Mouse (Mus musculus) CH12.LX (cell line): ENCODE measurements at regions not wholly inside any gene's neighbourhood (a gene's known extent, or its start where the extent isn't known, plus 50 kb on each side); places are given as distances from the start of the nearest gene placed in this dataset.

ENCODE experiments used
- DNase-seq: peaks from one replicate; pipeline ENCODE4 v3.0.0-alpha.2; 2013; ENCODE audit errors: extremely low read depth
- H3K27ac ChIP-seq: 2 replicates; pipeline ENCODE4 v1.5.1; 2012; ENCODE audit warnings: low read depth, mild to moderate bottlenecking, control low read depth, moderate library complexity; ENCODE audit not compliant: insufficient read depth
- H3K27me3 ChIP-seq: replicated peaks from 2 replicates; pipeline ENCODE3; 2012; ENCODE audit warnings: inconsistent platforms
- H3K36me3 ChIP-seq, 2 experiments: replicated peaks in 1 of 2; 2 replicates each; pipeline versions ENCODE3 to v1.6.1; 2012; ENCODE audit warnings: inconsistent platforms in 1 of 2, low read length in 1 of 2, mild to moderate bottlenecking in 1 of 2, mixed read lengths in 1 of 2, moderate library complexity in 1 of 2; ENCODE audit not compliant: control insufficient read depth in 1 of 2, insufficient read depth in 1 of 2
- H3K4me1 ChIP-seq, 2 experiments: 2 replicates each; pipeline ENCODE4 v1.6.1; 2012; ENCODE audit warnings: inconsistent platforms in 1 of 2, moderate library complexity in 1 of 2; ENCODE audit not compliant: insufficient read depth in 2 of 2, control insufficient read depth in 1 of 2
- H3K4me2 ChIP-seq: 2 replicates; pipeline ENCODE4 v1.6.1; 2012; ENCODE audit warnings: low read depth, mild to moderate bottlenecking, control low read depth; ENCODE audit not compliant: poor library complexity, insufficient read depth, severe bottlenecking
- H3K4me3 ChIP-seq, 3 experiments: fragments of 150-350 bp in 1 of 3; sonication (generic) in 1 of 3; replicated peaks in 1 of 3; 2 replicates each; pipeline versions ENCODE3 to v1.5.1; 2011 to 2012; ENCODE audit warnings: low read depth in 2 of 3, low read length in 2 of 3, mild to moderate bottlenecking in 2 of 3, moderate library complexity in 2 of 3, control low read depth in 1 of 3, improper control_type of control experiment in 1 of 3, inconsistent platforms in 1 of 3, mixed read lengths in 1 of 3; ENCODE audit not compliant: poor library complexity in 1 of 3
- H3K79me2 ChIP-seq: replicated peaks from 2 replicates; pipeline ENCODE4 v1.6.1; 2012; ENCODE audit warnings: mild to moderate bottlenecking, moderate library complexity; ENCODE audit not compliant: control insufficient read depth, poor library complexity, insufficient read depth, severe bottlenecking; ENCODE audit errors: extremely low read depth
- H3K9ac ChIP-seq: 2 replicates; pipeline ENCODE4 v1.6.1; 2012; ENCODE audit warnings: low read depth, mild to moderate bottlenecking, control low read depth, moderate library complexity; ENCODE audit not compliant: insufficient read depth
- H3K9me3 ChIP-seq: replicated peaks from 2 replicates; pipeline ENCODE3; 2012; ENCODE audit warnings: low read length, inconsistent platforms, mixed read lengths
- CHD1 ChIP-seq: IDR thresholded peaks from 2 replicates; pipeline ENCODE4 v1.6.1; 2012; ENCODE audit warnings: low read depth, low read length, improper control_type of control experiment, inconsistent platforms
- E2F4 ChIP-seq: IDR thresholded peaks from 2 replicates; pipeline ENCODE4 v1.6.1; 2011; ENCODE audit warnings: low read depth, low read length, improper control_type of control experiment; ENCODE audit not compliant: insufficient replicate concordance
- KAT2A ChIP-seq: IDR thresholded peaks from 2 replicates; pipeline ENCODE4 v1.6.1; 2012; ENCODE audit warnings: low read length, improper control_type of control experiment, inconsistent platforms; ENCODE audit not compliant: insufficient replicate concordance
- MAFK ChIP-seq: IDR thresholded peaks from 2 replicates; pipeline ENCODE4 v1.6.1; 2011; ENCODE audit warnings: low read length, improper control_type of control experiment; ENCODE audit not compliant: insufficient replicate concordance
- MAZ ChIP-seq: IDR thresholded peaks from 2 replicates; pipeline ENCODE4 v1.6.1; 2012; ENCODE audit warnings: low read depth, mild to moderate bottlenecking, inconsistent platforms, low read length, improper control_type of control experiment, moderate library complexity
- NELFE ChIP-seq: IDR thresholded peaks from 2 replicates; pipeline ENCODE4 v1.6.1; 2011; ENCODE audit warnings: low read depth, low read length, improper control_type of control experiment
- POLR2AphosphoS2 ChIP-seq: IDR thresholded peaks from 2 replicates; pipeline ENCODE4 v1.6.1; 2011; ENCODE audit warnings: low read depth, low read length, improper control_type of control experiment
- RCOR1 ChIP-seq: conservative IDR thresholded peaks from 2 replicates; pipeline ENCODE4 v1.6.1; 2012; ENCODE audit warnings: low read depth, mild to moderate bottlenecking, inconsistent platforms, low read length, improper control_type of control experiment
- SMC3 ChIP-seq: IDR thresholded peaks from 2 replicates; pipeline ENCODE4 v1.6.1; 2011; ENCODE audit warnings: low read depth, low read length, improper control_type of control experiment
- TBP ChIP-seq: conservative IDR thresholded peaks from 2 replicates; pipeline ENCODE4 v1.6.1; 2011; ENCODE audit warnings: low read depth, low read length, improper control_type of control experiment
- TCF12 ChIP-seq: IDR thresholded peaks from 2 replicates; pipeline ENCODE4 v1.6.1; 2014; ENCODE audit warnings: low read depth, mild to moderate bottlenecking, inconsistent platforms, low read length, improper control_type of control experiment
- UBTF ChIP-seq: IDR thresholded peaks from 2 replicates; pipeline ENCODE4 v1.6.1; 2012; ENCODE audit warnings: low read depth, mild to moderate bottlenecking, inconsistent platforms, low read length, improper control_type of control experiment, moderate library complexity
- USF1 ChIP-seq: IDR thresholded peaks from 2 replicates; pipeline ENCODE4 v1.6.1; 2014; ENCODE audit warnings: low read depth, mild to moderate bottlenecking, inconsistent platforms, low read length, improper control_type of control experiment
- USF2 ChIP-seq: conservative IDR thresholded peaks from 2 replicates; pipeline ENCODE4 v1.6.1; 2011; ENCODE audit warnings: low read depth, low read length, improper control_type of control experiment
- ZKSCAN1 ChIP-seq: IDR thresholded peaks from 2 replicates; pipeline ENCODE4 v1.6.1; 2012; ENCODE audit warnings: low read depth, inconsistent platforms, low read length, improper control_type of control experiment, borderline replicate concordance
- ZMIZ1 ChIP-seq: IDR thresholded peaks from 2 replicates; pipeline ENCODE4 v1.6.1; 2012; ENCODE audit warnings: low read depth, mild to moderate bottlenecking, inconsistent platforms, low read length, improper control_type of control experiment
- dilution Hi-C: fragments of 300-500 bp; cut with MboI; formaldehyde crosslinking; loops from 2 replicates; pipeline ENCODE4 v1.14.3; 2020; ENCODE audit warnings: low sequenced_read_pairs; ENCODE audit not compliant: extremely low pct_unique_long_range_greater_than_20kb, extremely low pct_ligation_motif_present
- in situ Hi-C: fragments of 300-500 bp; cut with MboI; formaldehyde crosslinking; loops from 3 replicates; pipeline ENCODE4 v1.14.3; 2019; ENCODE audit warnings: low sequenced_read_pairs, low pct_ligation_motif_present, low pct_unique_long_range_greater_than_20kb, mixed read lengths

DNA sequence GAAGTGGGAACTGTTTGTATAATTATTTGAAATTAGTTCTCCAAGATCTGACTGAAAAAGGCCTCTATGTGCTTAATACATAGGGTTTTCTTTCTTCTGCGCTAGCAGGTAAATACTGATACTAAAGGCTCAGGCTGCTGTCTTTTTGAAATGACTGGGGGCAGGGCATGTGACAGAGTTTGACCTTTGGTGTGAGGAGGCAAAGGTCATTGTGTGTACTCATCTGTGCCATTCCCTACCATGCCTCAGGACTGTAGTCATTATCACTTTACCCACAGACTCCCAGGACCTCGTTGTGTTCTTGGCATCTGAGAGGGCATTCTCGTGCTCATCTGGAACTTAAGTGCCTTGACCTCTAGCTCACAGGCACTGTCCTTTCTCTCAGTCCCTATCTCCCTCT, 88.5 kb downstream of the Sox1 start:
- H3K27me3 ChIP-seq, result peaks cover 65% of the 10 kb centered on the region
- no peaks in the 10 kb centered on the region for H3K9me3 ChIP-seq
- no peaks in the 10 kb centered on the region for H3K4me1 ChIP-seq
- H3K4me2 ChIP-seq, result no peak overlapping the region
- no peak overlapping the region for H3K9ac ChIP-seq
- no peaks in the 10 kb centered on the region for H3K36me3 ChIP-seq
- H3K4me3 ChIP-seq, result no peak overlapping the region
- in situ Hi-C loops (no loop called here), dilution Hi-C loops (no loop called here)
- TF ChIP-seq UBTF (no peak), ZMIZ1 (no peak), E2F4 (no peak), POLR2AphosphoS2 (no peak), USF2 (no peak), MAFK (no peak), USF1 (no peak), MAZ (no peak), CHD1 (no peak), KAT2A (no peak), TBP (no peak), TCF12 (no peak)
- H3K27ac ChIP-seq, result no peak overlapping the region
- H3K79me2 ChIP-seq, result no peaks in the 10 kb centered on the region
- DNase-seq, result no peak

DNA sequence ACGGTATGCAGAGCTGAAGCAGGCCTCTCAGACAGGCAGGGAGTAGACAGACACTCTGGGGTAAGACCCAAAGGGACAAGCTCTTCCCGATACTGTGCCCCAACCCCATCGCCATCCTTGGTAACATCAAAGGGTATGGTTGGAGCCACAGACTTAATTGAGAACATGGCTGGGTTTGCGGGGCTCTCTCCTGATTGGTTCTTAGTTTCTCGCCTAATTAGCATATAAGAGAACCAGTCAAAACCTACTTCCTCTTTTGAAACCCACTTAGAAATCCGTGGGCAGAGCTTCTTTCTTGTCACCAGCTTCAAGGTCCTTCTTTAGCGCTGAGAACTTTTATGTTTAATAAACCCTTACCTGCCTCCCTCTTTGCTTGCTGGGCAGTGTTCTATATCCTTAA, 87.5 kb upstream of the Spaca7 start:
- Histone ChIP-seq H3K36me3 (no peaks in the 10 kb centered on the region), H3K79me2 (no peaks in the 10 kb centered on the region), H3K4me1 (no peaks in the 10 kb centered on the region), H3K9ac (no peak overlapping the region), H3K4me2 (no peak overlapping the region), H3K4me3 (no peak overlapping the region), H3K9me3 (no peaks in the 10 kb centered on the region), H3K27ac (no peak overlapping the region), H3K27me3 (peaks cover 57% of the 10 kb centered on the region)
- dilution Hi-C loops, result no loop called here
- in situ Hi-C loops, result no loop called here
- TF ChIP-seq RCOR1 (no peak), ZKSCAN1 (no peak), NELFE (no peak), SMC3 (no peak)
- no peak for DNase-seq
